Mouse (Mus musculus): ENCODE measurements at regions not wholly inside any gene's neighbourhood (a gene's known extent, or its start where the extent isn't known, plus 50 kb on each side); places are given as distances from the start of the nearest gene placed in this dataset.

DNA sequence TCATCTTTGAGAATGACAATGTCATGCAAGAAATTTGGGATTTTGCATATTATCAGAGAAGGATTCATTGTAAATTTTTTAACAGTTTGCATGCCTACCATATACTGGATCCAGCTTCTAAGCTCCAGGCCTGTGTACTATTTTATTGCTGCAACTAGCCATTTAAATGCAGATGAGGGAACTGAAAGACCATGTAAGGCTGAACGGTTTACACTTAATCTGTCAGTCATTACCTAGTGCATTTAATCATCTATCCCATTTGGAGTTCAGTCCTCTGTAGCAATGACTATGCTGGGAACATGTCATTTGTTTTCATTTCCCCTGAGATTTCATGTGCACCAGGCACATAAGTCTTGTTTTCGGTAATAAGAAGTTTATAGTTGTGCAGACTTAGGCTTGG is 631.8 kb upstream of the Gm21961 start:
- in situ Hi-C loops (cut with MboI, MseI) = loop anchor here in 1 of 2 experiments (10.0 kb wide), 1 partner anchor 732 kb away; no protein-coding TSS in a partner anchor

- in situ Hi-C loops (cut with MboI, MseI) = no loop called here
Measured at GRCm38 (mm10) chr15:65639484-65639883, 624.8 kb upstream of the Gm21961 start.

DNA sequence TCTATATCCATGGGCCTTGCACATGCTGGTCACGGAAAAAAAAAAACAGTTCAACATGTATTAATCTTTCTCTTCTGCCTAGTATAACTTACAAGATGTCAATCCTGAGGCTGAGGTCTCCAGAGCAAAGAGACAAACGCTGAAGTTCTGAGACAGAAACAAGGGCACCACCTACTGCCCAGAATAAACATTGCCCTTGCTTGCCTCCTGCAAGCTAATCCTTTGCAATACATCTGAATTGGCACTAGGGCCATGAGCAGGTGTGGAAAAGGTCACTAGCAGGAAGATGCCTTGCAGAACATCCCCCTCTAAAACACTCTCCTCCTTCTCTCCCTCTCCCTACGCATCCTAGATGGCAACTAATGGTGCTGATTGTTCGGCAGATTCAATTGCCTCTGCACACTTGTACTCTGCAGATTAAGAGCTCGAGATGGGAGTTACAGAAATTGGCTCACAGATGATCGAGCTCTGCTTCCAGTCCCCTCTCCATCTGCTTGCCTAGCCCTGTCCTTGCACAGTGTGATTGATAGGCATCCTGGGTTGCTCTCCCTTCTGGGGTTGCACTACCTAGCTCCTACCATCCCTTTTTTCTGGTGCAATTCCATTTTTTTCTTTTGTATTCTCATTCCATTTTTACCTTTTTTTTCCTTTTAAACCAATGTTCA is 622.9 kb upstream of the Gm21961 start:
- in situ Hi-C loops (cut with MboI, MseI) = no loop called here

DNA sequence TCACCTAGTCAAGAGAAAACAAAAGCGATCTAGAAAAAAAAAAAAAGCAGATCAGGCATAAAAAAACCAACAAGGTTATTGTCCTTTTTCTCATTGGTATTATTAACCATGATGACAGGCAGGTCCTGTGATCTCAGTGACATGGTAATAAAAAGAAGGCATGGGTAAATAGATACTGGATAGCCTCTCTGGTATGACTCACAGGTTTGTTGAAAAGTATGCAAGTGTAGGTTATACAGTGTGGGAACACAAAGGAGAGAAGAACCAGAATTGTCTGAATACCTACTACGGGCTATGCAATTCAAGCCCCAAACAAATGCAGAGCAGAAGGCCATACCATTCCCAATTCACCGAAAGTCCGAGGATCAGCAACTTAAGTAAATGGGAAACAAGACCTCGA is 617.7 kb upstream of the Gm21961 start:
- in situ Hi-C loops (cut with MboI, MseI) = no loop called here

DNA sequence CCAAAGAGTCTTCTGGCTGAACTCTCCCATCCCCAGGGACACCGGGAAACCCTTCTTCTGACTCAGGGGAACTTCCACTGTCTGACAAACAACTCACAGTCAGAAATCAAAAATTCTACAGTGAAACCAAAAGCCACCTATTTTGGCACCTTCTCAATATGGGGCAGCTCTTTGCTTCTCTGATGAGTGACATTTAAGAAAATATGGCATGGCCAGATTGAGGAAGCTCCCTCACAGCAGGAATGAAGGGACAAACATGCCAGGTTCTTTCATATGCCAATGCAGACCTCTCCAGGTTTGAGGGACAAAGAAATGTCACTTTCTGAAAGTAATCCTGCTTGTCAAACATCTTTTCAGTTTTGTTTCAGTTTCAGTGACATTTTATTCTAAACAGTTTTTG is 615.8 kb upstream of the Gm21961 start:
- in situ Hi-C loops (cut with MboI, MseI) = no loop called here

DNA sequence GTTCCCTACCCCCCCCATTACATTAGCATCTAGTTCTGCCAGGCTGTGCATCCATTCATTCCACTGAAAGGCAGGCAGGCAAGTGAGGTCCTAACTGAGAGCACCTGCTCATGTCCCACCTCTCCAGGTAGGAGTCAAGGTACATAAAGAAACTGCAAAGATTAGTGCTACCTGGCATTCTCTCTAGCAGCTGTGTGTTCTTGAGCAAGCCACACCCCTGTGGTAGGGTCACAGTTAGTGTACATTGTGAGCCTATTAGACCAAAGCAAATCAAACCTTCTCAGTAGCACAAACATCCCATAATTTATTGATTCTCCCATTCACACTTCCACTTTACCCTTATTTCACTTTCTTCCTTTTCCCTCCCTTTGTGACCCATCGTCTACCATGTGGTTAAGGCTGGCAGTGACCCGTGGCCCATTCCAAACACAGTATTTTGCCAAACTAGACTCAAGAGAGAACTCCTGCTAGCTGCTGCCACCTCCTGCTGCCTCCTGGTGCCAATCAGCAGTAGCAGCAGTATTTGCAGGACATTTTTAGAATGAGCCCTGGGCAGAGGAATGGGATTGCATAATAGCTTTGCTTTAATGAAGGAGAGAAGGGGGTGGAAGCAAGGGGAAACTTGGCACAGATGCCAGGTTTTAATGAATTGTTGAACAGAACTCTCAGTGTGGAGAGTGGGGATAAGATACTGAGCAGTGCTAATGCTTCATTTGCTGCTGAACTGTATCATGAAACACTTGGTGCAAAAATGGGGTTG is 578.2 kb upstream of the Gm21961 start:
- in situ Hi-C loops (cut with MboI, MseI) = no loop called here

DNA sequence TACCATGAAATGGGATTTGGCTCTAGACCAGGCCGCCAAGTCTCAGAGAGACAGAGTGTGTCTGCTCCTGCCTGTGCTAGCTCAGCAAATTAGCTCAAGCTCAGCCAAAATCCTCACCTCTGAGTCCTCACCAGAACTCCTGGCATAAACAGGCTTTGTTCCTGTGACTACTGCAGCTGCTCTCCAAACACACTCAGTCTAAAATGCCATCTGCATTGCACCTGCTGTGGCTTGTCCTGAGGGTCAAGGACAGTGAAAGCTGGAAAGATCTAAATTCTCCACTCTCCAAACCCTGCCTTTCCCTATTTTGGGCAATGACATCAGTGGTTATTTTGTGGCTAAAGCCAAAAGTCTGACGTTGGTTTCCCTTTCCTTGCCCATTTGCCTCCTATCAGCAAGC is 570.9 kb upstream of the Gm21961 start:
- in situ Hi-C loops (cut with MboI, MseI) = no loop called here

- in situ Hi-C loops (cut with MboI, MseI) = no loop called here
Measured at GRCm38 (mm10) chr15:65579353-65579752, 564.6 kb upstream of the Gm21961 start.

- in situ Hi-C loops (cut with MboI, MseI) = no loop called here
Measured at GRCm38 (mm10) chr15:65567931-65568330, 553.2 kb upstream of the Gm21961 start.

GRCm38 (mm10) chr15:65557846-65558835 is 543.4 kb upstream of the Gm21961 start:
- in situ Hi-C loops (cut with MboI, MseI) = no loop called here

- in situ Hi-C loops (cut with MboI, MseI) = no loop called here
Measured at GRCm38 (mm10) chr15:65549046-65549445, 534.3 kb upstream of the Gm21961 start.

- in situ Hi-C loops (cut with MboI, MseI) = no loop called here
Measured at GRCm38 (mm10) chr15:65535606-65536005, 520.9 kb upstream of the Gm21961 start.

DNA sequence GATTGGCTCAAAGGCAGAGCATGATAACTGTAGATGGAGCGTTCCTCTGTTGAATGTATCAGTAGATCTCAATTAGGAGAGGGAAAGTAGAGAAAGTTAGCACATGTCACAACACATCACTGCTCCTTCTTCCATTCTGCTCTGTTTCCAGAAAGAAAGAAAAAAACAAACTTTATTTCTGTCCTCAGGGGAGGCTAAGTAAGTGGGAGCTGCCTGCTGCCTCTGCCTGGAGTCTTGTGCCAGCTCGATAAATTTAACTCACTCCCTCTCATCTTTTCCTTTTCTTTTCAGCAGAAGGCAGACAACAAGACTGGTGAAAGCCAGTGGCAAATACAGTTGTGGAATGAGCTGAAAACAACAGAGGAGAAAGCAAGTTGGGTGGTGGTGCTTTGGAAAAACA is 517.5 kb upstream of the Gm21961 start:
- in situ Hi-C loops (cut with MboI, MseI) = no loop called here

GRCm38 (mm10) chr15:65502656-65503055 is 488.0 kb upstream of the Gm21961 start:
- in situ Hi-C loops (cut with MboI, MseI) = loop anchor here in 1 of 2 experiments (10.0 kb wide), 1 partner anchor 318 kb away; no protein-coding TSS in a partner anchor

DNA sequence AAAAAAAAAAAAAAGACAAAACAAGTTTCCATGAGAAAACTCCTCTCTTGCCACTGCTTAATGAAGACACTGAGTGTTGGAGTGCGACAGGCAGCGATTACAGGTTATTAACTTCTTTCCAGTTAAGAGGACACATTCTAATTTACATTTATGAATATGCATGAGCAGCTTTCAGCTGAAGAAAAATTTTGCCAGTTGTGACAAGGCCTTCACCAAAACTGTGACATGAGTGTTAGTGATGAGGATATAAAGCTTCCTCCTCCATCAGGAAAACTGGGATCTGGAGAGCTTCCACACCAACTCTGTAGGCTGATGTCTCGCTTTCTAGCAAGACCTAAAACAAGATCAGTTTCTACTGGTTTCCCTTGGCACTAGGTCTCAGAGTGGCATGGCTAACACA is 464.2 kb upstream of the Gm21961 start:
- in situ Hi-C loops (cut with MboI, MseI) = no loop called here

DNA sequence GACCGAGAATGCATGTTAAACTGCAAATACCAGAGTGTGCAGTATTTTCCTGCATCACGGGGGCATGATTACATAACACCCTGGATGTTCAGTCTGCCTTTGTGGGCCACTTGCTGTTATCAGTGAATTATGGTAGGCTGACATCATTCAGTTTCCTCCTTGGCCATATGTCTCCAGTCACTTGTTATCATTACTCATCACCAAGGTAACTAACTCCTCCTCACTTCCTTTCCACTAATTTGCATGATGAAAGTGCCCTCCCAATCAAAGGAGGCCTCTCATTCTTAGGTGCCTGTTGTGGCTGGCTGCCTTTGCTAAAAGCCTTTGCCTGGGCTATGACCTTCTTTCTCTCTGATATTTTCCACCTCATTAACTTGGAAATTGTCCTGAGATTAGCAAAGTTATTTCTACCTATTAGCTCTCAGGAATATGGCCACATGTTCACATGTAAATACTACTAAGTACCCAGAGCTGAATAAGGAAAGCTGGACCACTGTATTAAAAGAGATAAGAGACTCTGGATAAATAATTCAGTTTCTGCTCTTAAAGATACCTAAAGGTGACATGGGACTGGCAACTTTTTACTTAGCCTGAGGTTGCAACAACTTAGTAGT is 440.6 kb upstream of the Gm21961 start:
- in situ Hi-C loops (cut with MboI, MseI) = no loop called here

GRCm38 (mm10) chr15:65452258-65453028 is 437.7 kb upstream of the Gm21961 start:
- in situ Hi-C loops (cut with MboI, MseI) = no loop called here

DNA sequence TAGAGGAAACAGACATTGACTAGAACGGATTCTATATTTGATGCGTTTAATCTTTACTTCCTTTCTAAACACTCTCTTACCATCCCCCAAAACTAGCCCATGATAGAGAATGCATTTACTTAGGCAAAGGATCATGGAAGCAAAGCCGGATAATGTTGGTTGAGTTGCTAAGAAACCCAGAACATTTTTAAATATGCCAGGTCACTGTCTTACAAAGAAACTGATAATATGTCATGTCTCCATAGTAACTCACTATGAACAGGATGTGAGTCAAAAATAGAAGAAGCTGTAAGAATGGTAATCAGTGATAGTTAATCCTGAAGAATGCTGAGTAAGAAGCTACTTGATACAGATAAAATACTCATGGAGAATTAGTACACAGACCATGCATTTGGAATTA is 405.0 kb upstream of the Gm21961 start:
- in situ Hi-C loops (cut with MboI, MseI) = no loop called here

Measured in T-helper 17 cell (primary cell).